ENCODE assay signal across 16 mouse cellular contexts in genomic region chr19:24783736-24784135, GRCm38 (mm10).
DNase-seq lines count a peak whose midpoint lies in the region; ATAC-seq and TF ChIP-seq lines count a peak whose summit lies in the region.
"Had no signal": no experiment of that assay in that cellular context is flagged by ENCODE, and none has a peak within 500 bp of the region (broad histone marks: within the 10 kb centered on the region; RNA-seq: fewer than 3 reads in every experiment).

No protein-coding gene starts in this region.

- no peak overlapping the region for H3K27ac ChIP-seq in hindbrain, embryonic 10.5 days
- H3K27ac ChIP-seq in hindbrain, embryonic 16.5 days (ENCODE audit: low read depth, low read length), result no peak overlapping the region; the same call in 1 of the 2 replicates
- H3K27ac ChIP-seq in embryonic facial prominence, embryonic 11.5 days (replicated peaks; ENCODE audit: low read depth, low read length), result peak overlapping the region; percentile 49
- H3K27ac ChIP-seq in limb, embryonic 12.5 days, result 0 out of 2 replicates have a peak overlapping the region, but pooled peaks have one; percentile 46
- H3K27ac ChIP-seq in left cerebral cortex, adult 2 months, result no peak overlapping the region
- H3K27ac ChIP-seq in heart, embryonic 12.5 days (ENCODE audit: poor library complexity, severe bottlenecking), result no peak overlapping the region
- H3K27ac ChIP-seq: hindbrain, embryonic 15.5 days; midbrain, embryonic 12.5 days; neural tube, embryonic 12.5 days had no signal

- no peaks in the 10 kb centered on the region for H3K9me3 ChIP-seq in hindbrain, embryonic 10.5 days
- H3K9me3 ChIP-seq in hindbrain, embryonic 16.5 days (ENCODE audit: control insufficient read depth, low read length), result no peaks in the 10 kb centered on the region
- H3K9me3 ChIP-seq in embryonic facial prominence, embryonic 11.5 days (replicated peaks; ENCODE audit: control insufficient read depth, low read length), result no peaks in the 10 kb centered on the region
- H3K9me3 ChIP-seq in limb, embryonic 12.5 days, result no peaks in the 10 kb centered on the region
- no peaks in the 10 kb centered on the region for H3K9me3 ChIP-seq in heart, embryonic 12.5 days (replicated peaks)
- H3K9me3 ChIP-seq: hindbrain, embryonic 15.5 days; midbrain, embryonic 12.5 days; neural tube, embryonic 12.5 days had no signal

- no peak overlapping the region for H3K4me3 ChIP-seq in hindbrain, embryonic 10.5 days
- H3K4me3 ChIP-seq in hindbrain, embryonic 16.5 days (ENCODE audit: low read length), result no peak overlapping the region
- H3K4me3 ChIP-seq in embryonic facial prominence, embryonic 11.5 days (ENCODE audit: low read depth, low read length), result no peak overlapping the region
- H3K4me3 ChIP-seq in limb, embryonic 12.5 days (replicated peaks), result no peak overlapping the region
- H3K4me3 ChIP-seq in left cerebral cortex, adult 2 months, result no peak overlapping the region
- H3K4me3 ChIP-seq in heart, embryonic 12.5 days, result no peak overlapping the region
- H3K4me3 ChIP-seq: hindbrain, embryonic 15.5 days; midbrain, embryonic 12.5 days; neural tube, embryonic 12.5 days had no signal

- no peak for TF ChIP-seq POLR2A in brain, embryonic 14.5 days (IDR thresholded peaks at IDR 0.05; ENCODE audit: borderline replicate concordance, extremely low read depth, insufficient read depth, insufficient read length, poor library complexity, severe bottlenecking)

- peaks cover 17% of the 10 kb centered on the region; the same call in 1 of the 2 replicates for H3K4me1 ChIP-seq in hindbrain, embryonic 10.5 days (replicated peaks)
- peaks cover 14% of the 10 kb centered on the region for H3K4me1 ChIP-seq in hindbrain, embryonic 16.5 days (ENCODE audit: control insufficient read depth, insufficient read depth, low read depth, low read length)
- H3K4me1 ChIP-seq in embryonic facial prominence, embryonic 11.5 days (ENCODE audit: control insufficient read depth, insufficient read depth, low read length), result peaks cover 3% of the 10 kb centered on the region; the same call in 1 of the 2 replicates
- peaks cover 46% of the 10 kb centered on the region for H3K4me1 ChIP-seq in limb, embryonic 12.5 days (replicated peaks)
- peaks cover 43% of the 10 kb centered on the region for H3K4me1 ChIP-seq in heart, embryonic 12.5 days (replicated peaks)

- DNase-seq in hindbrain, embryonic 10.5 days (ENCODE audit: low spot score), result peak; percentile 10
- DNase-seq in brain, embryonic 14.5 days (ENCODE audit: low read depth), result peak; percentile 61
- peak; percentile 89 for DNase-seq in embryonic facial prominence, embryonic 11.5 days (ENCODE audit: low spot score)
- DNase-seq in left cerebral cortex, adult 2 months (ENCODE audit: extremely low spot score in 1 of 2, low spot score in 2 of 2), result no peak
- DNase-seq: cerebellum, postnatal 25 days; kidney, postnatal 36 days; left cerebral cortex, postnatal 4 days; thymus, postnatal 36 days had no signal

- ATAC-seq in hindbrain, embryonic 16.5 days, result no peak
- ATAC-seq in embryonic facial prominence, embryonic 11.5 days (replicated peaks; ENCODE audit: insufficient number of reproducible peaks, low FRiP score, low TSS enrichment, low read depth), result peak; percentile 80
- no peak for ATAC-seq in limb, embryonic 12.5 days (ENCODE audit: insufficient number of reproducible peaks, insufficient read depth, low FRiP score, low TSS enrichment, low read depth)
- ATAC-seq in heart, embryonic 12.5 days (ENCODE audit: insufficient number of reproducible peaks, low FRiP score), result no peak
- ATAC-seq: CD4-positive, CD25-positive, alpha-beta regulatory T cell, adult 4 months; lung, postnatal 0 days had no signal

- WGBS in hindbrain, embryonic 10.5 days, result 60% methylated on average over 9 of the region's 9 CpGs
- WGBS in hindbrain, embryonic 16.5 days, result 56% methylated on average over 9 of the region's 9 CpGs
- WGBS in embryonic facial prominence, embryonic 11.5 days, result 27% methylated on average over 9 of the region's 9 CpGs
- WGBS in limb, embryonic 12.5 days, result 28% methylated on average over 9 of the region's 9 CpGs
- WGBS in heart, embryonic 12.5 days, result 72% methylated on average over 9 of the region's 9 CpGs

- H3K36me3 ChIP-seq in hindbrain, embryonic 10.5 days, result no peaks in the 10 kb centered on the region
- H3K36me3 ChIP-seq in hindbrain, embryonic 16.5 days (ENCODE audit: control insufficient read depth, insufficient read depth, low read length), result no peaks in the 10 kb centered on the region
- no peaks in the 10 kb centered on the region for H3K36me3 ChIP-seq in embryonic facial prominence, embryonic 11.5 days (replicated peaks; ENCODE audit: control insufficient read depth, insufficient read depth, low read depth, low read length)
- H3K36me3 ChIP-seq in limb, embryonic 12.5 days, result no peaks in the 10 kb centered on the region
- no peaks in the 10 kb centered on the region for H3K36me3 ChIP-seq in heart, embryonic 12.5 days
- H3K36me3 ChIP-seq: hindbrain, embryonic 15.5 days; midbrain, embryonic 12.5 days; neural tube, embryonic 12.5 days had no signal

- H3K4me2 ChIP-seq in hindbrain, embryonic 16.5 days (ENCODE audit: low read length), result no peak overlapping the region
- peak overlapping the region; percentile 5; the same call in 1 of the 2 replicates for H3K4me2 ChIP-seq in embryonic facial prominence, embryonic 11.5 days (ENCODE audit: low read depth, low read length)
- H3K4me2 ChIP-seq in limb, embryonic 12.5 days, result no peak overlapping the region
- no peak overlapping the region for H3K4me2 ChIP-seq in heart, embryonic 12.5 days
- H3K4me2 ChIP-seq: hindbrain, embryonic 15.5 days; midbrain, embryonic 12.5 days; neural tube, embryonic 12.5 days had no signal

- no peak overlapping the region for H3K9ac ChIP-seq in hindbrain, embryonic 16.5 days (ENCODE audit: low read depth, low read length)
- no peak overlapping the region for H3K9ac ChIP-seq in embryonic facial prominence, embryonic 11.5 days (replicated peaks; ENCODE audit: low read length)
- no peak overlapping the region for H3K9ac ChIP-seq in limb, embryonic 12.5 days (replicated peaks)
- H3K9ac ChIP-seq in heart, embryonic 12.5 days, result no peak overlapping the region
- H3K9ac ChIP-seq: hindbrain, embryonic 15.5 days; midbrain, embryonic 12.5 days; neural tube, embryonic 12.5 days had no signal

- H3K27me3 ChIP-seq in hindbrain, embryonic 10.5 days (ENCODE audit: insufficient read depth, poor library complexity, severe bottlenecking), result no peaks in the 10 kb centered on the region
- no peaks in the 10 kb centered on the region for H3K27me3 ChIP-seq in hindbrain, embryonic 16.5 days (replicated peaks; ENCODE audit: control insufficient read depth, insufficient read depth, low read length)
- no peaks in the 10 kb centered on the region for H3K27me3 ChIP-seq in embryonic facial prominence, embryonic 11.5 days (ENCODE audit: control insufficient read depth, insufficient read depth, low read length)
- 0 out of 2 replicates have a peak, but pooled peaks cover 6% of the 10 kb centered on the region for H3K27me3 ChIP-seq in limb, embryonic 12.5 days
- no peaks in the 10 kb centered on the region for H3K27me3 ChIP-seq in heart, embryonic 12.5 days (replicated peaks)
- H3K27me3 ChIP-seq: hindbrain, embryonic 15.5 days; midbrain, embryonic 12.5 days; neural tube, embryonic 12.5 days had no signal

- TF ChIP-seq CTCF in brain, embryonic 14.5 days (IDR thresholded peaks at IDR 0.05; ENCODE audit: borderline replicate concordance, extremely low read depth, insufficient read depth, insufficient read length), result no peak
- no peak for TF ChIP-seq CTCF in left cerebral cortex, adult 2 months (IDR thresholded peaks at IDR 0.05)

- intact Hi-C loops in left cerebral cortex, adult 2 months (cut with DNase I), result no loop called here

Comparison
In these comparisons a context has a peak if more than half of its experiments do, and no peak if none do; other contexts are left out.
1. DNase-seq: peak in hindbrain, embryonic 10.5 days (single experiment), brain, embryonic 14.5 days (single experiment) and embryonic facial prominence, embryonic 11.5 days (single experiment); none in left cerebral cortex, adult 2 months (0 of 2).
2. H3K27ac ChIP-seq: peak in embryonic facial prominence, embryonic 11.5 days (single experiment) and limb, embryonic 12.5 days (single experiment); none in hindbrain, embryonic 10.5 days (single experiment), hindbrain, embryonic 16.5 days (single experiment), left cerebral cortex, adult 2 months (single experiment) and heart, embryonic 12.5 days (single experiment).